Mouse (Mus musculus) frontal cortex, postnatal 14 days (tissue): ENCODE measurements around the gene Glp2r.

Source experiments
- DNase-seq, 2 experiments: peaks; one replicate each; pipeline ENCODE4 v3.0.0; 2022; ENCODE audit warnings: low spot score in 2 of 2

Gene Glp2r

GRCm38 (mm10) chr11:67728726-67729125 lies 42.2 kb downstream of the Glp2r start:
- no peak for DNase-seq

- no peak for DNase-seq
These were observed 43.9 kb downstream of the Glp2r start for GRCm38 (mm10) chr11:67727095-67727494.

DNA sequence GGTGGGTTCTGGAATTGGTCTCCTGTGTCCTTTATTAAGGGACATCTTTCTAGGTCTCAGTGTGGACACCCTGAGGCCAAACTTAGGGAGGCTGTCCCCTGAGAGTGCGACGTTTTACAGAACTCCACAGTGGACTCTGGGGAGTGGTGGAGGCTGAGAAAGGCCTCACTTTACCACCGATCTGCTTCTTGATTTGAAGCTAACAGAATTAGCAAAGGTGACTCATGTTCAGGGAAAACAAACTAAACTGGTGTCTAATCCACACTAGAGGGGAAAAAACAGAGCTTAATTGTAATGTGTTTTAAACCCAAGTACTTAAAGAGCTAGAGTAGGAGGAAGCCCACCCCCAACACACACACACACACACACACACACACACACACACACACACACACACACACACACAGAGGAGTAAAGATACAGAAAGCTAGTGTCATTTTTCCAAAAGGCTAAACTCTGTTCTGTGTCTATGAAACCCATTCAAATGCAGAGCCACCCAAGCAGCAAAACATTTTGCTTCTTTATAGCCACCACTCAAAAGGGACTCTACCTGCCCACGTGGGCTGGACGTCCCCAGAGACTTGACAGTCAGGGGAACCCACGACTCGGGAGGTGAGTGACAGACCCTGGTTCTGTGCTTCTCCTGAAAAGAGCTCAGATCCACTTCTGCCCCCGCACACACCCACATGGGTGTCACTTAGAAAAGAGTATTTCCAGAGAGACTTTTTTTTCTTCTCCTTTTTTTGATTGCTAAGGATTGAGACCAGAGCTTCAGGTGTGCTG lies 47.5 kb downstream of the Glp2r start:
- peak; percentile 33 to 60 for DNase-seq

DNA sequence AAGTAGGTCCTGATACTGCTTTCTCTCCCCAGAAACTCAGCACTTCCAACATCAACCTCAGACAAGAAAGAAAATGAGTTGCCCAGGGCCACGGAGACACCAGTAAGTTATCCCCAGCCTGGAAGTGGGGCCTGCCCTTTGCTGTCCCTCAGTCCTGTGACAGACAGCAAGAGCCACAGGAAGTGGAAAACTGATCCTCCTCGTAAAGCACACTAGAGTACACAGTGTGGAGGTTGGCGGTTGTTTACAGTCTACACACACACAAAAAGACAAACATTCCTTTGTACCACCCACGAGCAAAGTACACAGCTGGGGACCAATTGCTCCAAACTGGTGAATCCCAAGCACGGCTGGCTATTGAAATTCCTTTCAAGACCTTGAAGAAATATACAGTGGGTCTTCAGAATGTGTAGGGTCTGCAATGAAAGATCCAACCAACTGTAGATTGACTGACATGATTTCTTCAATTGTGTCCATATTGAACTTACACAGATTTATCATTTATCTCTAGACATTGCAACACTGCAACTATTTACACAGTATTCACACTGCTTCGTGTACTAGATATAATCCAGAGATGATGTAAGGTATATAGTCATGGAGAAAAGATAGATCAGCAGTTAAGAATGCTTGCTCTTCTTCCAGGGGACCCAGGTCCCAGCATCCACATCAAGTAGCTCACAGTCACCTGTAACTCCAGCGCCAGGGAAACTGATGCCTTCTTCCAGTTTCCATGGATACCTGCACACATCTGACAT lies 48.4 kb downstream of the Glp2r start:
- no peak for DNase-seq

DNA sequence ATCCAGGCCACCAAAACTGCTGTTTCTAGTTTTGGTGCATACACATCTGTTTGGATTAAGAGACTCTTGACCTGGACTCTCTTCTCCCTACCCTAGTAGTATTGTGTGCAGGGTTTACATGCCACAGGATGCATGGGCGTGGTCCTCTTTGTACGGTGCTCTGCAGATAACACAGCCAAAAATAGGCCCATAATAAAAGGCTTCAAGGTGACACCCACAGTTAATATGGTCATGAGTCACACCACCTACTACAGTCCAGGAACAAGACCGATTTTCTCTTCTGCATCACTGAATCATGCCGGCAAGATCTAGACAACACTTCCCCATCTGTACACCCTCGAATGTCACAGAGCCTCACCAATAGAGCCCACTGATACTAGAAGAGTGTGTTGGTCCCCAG lies 49.5 kb downstream of the Glp2r start:
- no peak for DNase-seq

DNA sequence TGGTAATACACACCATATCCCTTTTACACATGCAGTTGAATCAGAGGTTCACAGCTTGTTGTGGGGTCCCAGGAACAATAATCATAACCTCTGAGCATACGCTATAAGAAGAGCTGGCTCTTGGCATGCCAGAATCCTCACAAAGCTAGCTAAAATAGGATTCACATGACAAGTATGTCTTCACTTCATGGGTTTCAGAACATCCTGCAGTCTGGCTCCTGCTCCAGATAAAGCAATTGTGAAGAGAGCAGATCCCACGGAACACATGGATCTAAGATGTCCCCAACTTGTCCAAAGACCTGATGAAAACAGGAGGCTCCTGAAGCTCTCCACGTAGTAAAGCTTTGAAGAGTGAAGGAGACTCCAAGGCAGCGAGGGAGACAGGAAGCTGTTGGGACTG lies 55.6 kb downstream of the Glp2r start:
- DNase-seq, result no peak

GRCm38 (mm10) chr11:67712976-67713375 lies 58.0 kb downstream of the Glp2r start:
- DNase-seq, result no peak

DNA sequence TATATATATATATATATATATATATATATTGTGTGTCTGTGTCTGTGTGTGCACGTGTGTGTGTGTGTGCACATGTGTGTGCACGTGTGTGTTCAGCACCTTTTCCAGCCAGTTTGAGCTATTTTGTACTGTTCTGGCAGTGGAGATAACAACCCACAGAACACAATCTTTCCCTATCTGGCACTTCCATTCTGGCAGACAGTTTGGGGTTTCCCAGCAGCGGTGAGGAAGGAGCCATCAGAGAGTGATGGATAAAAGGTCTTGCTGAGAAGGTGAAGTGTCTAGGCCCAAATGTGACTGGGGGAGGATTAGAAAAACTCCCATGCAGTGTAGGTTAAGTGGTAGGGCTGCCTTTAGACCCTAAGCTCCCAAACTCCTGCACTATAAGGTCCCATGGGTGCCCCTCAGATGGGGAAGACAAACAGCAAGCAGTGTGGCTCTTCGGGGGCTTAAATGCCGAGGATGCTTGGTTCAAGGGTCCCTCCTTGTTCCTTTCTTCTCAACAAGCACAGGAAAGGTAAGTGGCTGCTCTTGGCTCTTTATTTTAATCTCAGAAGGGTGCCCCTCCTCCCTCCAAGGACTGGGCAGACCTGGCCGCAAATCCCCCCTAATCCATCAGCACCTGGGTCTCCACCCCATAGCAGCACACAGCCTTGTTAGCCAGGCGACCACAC lies 76.1 kb downstream of the Glp2r start, which contains the start of gene Rcvrn:
Gene Rcvrn, plus strand, starts transcription at position 624 of the 674 bp plus-strand sequence.
- DNase-seq, result no peak

- DNase-seq, result no peak
These were observed 84.8 kb downstream of the Glp2r start for GRCm38 (mm10) chr11:67686109-67686508.

DNA sequence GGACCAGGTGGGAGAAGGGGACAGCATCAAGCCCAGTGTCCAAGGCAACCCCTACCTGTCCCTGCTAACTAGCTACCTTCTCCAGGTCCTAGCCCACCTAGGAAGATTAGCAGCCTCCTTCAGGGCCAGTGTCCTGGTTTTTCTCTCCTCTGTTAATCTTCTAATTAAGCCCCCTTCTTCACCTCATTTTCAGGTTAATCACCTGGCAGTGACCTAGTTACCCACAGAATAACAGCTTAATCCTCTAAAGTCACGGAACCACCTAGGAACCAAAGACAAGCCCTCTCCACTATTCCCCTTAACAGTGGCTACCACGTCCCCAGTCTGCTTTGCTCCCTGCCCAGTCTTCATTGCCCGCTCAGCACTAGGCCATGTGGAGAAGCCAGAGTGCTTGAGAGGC lies 89.1 kb downstream of the Glp2r start:
- DNase-seq, result no peak

DNA sequence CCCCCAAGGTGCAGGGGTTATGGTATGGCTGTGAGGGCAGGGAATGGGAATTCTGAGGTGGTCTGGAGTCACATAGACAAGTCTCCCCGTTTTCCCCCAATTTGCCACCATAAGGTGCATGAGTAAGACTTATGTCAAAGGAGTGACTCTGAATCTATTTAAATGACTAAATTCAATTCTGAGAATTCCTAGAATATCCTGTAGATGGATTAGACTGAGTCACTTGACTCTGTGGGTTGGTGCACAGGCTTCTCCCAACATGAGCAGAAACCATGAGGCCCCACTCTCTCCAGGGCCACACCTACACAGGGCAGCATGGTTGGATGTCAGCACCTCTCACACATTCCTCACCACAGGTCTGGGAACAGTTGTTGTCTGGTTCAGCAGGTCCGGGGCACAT lies 91.0 kb downstream of the Glp2r start:
- no peak for DNase-seq

DNA sequence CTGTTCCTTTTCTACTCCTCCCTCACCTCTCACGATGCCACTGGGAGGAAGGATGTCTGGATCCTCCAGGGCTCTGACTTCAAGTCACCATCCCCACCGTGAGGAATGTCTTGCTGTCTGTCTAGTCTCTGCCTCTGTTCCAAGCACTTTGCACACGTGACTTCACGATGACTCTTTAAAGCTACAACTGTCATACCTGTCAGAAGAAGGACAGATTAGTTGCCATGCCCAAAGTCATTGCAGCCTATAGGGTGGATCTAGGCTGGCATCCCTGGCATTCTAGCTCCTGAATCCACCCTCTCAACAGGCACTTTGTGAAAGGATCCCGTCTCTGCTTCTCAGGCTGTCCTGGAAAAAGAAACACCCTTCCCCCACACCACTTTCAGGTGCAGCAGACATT lies 91.7 kb downstream of the Glp2r start:
- DNase-seq, result no peak

GRCm38 (mm10) chr11:67675562-67676540 lies 95.1 kb downstream of the Glp2r start:
- DNase-seq, result no peak

DNA sequence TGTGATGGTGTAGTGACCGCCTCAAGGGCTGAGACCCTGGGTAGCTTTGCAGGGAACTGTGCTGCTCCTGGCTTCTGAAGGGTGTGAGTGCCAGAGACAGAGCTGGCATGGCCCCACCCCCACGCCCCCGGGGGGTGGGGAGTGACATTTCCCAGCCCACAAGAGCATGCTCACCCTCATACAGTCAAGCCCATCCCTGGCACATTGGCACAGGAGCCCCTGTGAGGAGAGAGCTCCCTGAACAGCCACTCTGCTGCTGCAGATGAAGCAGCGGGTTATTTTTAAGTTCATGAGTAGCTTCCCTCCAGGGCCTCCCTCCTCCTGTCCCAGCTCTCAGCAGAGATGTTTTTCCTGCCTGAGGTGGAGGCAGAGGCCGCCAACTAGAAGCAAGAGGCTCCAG lies 98.8 kb downstream of the Glp2r start:
- no peak for DNase-seq

GRCm38 (mm10) chr11:67670031-67670430 lies 100.9 kb downstream of the Glp2r start:
- DNase-seq, result no peak

DNA sequence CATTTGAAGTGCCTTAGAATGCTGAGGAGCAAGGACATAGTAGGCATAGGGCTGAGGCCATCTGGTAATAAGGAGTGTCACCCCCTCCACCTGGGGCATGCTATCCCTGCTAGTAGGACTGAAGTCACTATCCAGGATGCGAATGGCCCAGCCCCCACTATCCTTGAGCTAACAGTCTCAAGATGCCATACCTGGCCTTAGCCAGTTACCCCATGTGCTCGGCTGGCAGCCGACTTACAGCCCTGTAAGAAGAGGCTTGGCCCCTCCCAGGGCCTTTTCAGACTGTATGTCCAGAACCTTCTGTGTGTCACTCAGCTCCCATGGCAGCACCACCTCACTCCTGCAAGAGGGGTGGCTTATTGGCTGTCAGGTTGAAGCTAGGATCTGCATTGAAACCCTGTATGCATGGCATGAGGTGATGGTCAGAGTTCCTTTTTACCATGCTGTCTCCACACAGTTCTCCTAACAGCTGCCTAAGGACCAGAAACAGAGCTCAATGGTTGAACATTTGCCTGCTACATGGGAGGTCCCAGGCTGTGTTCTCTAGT lies 102.4 kb downstream of the Glp2r start:
- no peak for DNase-seq

- DNase-seq, result peak; percentile 70 to 80
These were observed 103.2 kb downstream of the Glp2r start for GRCm38 (mm10) chr11:67667531-67668332.

DNA sequence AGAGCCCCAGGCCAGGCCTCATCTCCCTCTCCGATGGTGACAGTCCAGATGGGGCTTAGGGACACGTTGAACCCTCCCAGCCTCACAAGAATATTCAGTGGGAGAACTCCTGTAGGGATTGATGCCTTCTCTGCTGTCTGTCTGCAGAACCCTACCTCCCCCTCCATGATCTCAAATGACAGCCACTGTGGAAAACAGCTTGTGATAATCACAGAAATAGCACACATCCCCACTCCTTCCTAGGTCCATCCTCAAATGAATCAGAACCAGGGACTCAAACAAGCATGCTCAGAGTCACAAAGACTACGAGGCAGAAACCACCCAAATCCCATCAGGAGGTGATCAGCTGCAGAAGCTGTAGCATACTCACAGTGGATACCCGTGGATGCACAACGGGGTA lies 104.8 kb downstream of the Glp2r start:
- no peak for DNase-seq

DNA sequence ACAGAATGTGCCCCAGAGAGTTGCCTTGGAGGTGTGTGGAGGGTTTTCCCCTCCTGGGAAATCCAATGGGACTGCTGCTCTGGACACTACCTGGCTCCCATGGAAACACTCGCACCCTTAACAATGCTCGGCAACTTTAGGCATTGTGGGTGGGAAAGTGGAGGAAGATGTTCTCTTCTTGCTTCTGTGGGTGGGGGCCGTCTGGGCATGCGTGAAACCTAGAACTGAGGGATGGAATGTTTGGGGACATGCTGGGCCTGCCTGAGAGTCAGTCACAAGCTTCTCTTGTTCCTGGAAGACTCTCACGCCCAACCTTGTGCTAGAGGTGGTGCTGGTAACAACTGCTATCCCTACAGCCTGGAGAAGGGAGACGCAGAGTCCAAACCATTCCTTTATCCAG lies 106.0 kb downstream of the Glp2r start:
- no peak for DNase-seq

GRCm38 (mm10) chr11:67664261-67664660 lies 106.7 kb downstream of the Glp2r start:
- DNase-seq, result no peak
